Mouse (Mus musculus): ENCODE measurements around the gene Catsper1.
A peak's percentile ranks its signal among the peaks of the same experiment; 100 is the strongest.

Catsper1 gene

GRCm38 (mm10) chr19:5356080-5356479 lies 20.5 kb downstream of the Catsper1 start:
- no peak for DNase-seq

GRCm38 (mm10) chr19:5362186-5362585 lies 26.6 kb downstream of the Catsper1 start:
- no peak for DNase-seq

GRCm38 (mm10) chr19:5364124-5364523 lies 28.6 kb downstream of the Catsper1 start:
- no peak for DNase-seq

- DNase-seq = no peak
Observed at GRCm38 (mm10) chr19:5365751-5366150, 30.2 kb downstream of the Catsper1 start.

DNA sequence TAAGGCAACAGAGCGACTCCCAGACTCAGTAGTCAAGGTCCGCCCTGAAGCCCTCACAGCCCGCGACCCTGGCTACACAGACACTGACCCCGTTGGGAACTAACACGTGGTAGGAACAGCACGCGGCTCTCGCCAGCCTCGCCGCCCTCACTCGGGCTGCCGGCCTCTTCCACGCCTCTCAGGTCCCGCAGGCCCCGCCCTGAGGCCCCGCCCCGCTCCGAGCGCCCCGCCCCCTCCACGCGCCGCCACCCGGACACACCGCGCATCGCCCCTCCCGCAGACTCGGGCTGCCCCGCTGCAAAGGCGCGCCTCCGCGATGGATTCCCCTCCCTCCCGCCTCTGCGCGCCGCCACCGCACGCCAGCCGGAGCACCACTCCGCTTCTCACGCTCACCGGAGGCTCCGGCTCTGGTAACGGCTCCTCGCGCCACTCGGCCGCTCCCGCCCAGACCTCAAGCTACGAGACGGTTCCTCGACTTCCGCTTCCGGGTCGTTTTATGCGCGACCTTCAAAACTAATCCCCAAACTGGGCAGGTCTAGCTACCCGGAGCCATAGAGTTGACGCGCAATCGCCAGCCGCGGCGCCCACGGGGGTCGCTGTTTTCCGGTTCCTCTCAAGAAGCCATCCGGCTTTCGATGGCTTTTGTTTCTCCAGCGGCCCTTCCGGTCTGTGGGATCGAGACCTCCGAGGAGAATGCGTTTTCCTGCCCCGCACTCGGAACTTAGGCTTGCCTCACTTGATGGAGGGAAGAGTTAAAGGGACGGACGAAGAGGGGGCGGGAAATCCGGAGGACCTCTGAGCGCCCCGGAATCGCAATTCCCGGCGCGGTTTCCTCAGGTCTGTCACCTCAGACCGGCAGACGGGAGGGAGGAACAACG lies 30.9 kb downstream of the Catsper1 start, which contains the start of gene Eif1ad:
TSS of gene Eif1ad (plus strand) at position 567 of the 878 bp plus-strand sequence.
- peak; percentile 96 for DNase-seq

GRCm38 (mm10) chr19:5367053-5367359 lies 31.5 kb downstream of the Catsper1 start, which contains the start of gene Banf1:
Gene Banf1 (minus strand): TSS chr19:5367168.
- no peak for DNase-seq

- DNase-seq = peak; percentile 34
Observed at GRCm38 (mm10) chr19:5367455-5367854, 31.9 kb downstream of the Catsper1 start.

DNA sequence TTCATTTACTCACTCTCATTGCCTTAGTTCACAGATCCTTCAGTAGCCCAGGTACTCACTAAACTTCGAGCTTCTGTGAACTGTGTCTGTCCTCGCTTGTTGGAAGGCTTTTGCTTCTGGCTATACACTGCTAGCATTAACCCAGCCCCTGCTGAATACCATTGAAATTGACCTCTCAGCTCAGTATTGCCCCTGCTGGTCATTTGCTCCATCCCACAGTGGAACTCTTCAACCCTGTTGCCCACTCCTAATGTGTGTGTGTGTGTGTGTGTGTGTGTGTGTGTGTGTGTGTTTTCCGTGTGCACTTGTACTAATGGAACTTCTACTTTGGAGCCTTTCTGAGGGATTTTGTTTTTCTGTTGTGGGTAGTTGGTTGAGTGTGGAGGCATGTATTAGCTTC lies 35.4 kb downstream of the Catsper1 start:
- DNase-seq = no peak

GRCm38 (mm10) chr19:5372724-5373123 lies 37.2 kb downstream of the Catsper1 start:
- no peak for DNase-seq

DNA sequence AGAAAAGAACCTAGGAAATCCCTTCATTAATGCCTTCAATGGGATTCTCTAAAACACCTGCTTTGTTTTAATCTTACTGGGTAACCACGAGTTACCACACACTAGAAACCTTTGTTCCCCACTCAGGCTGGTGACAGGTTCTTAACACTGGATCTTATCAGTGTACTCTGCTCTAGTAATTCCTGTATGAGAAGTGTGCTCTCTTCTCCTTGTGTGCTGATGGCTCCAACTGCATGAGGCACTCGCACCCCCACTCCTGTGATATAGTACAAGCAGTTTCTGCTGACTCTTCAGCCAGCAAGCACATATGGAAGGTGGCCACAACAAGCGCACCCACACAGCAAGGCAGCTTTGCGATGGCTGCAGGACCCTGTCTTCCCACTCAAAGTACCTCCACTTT lies 38.6 kb downstream of the Catsper1 start:
- no peak for DNase-seq

GRCm38 (mm10) chr19:5374748-5375147 lies 39.2 kb downstream of the Catsper1 start:
- no peak for DNase-seq

DNA sequence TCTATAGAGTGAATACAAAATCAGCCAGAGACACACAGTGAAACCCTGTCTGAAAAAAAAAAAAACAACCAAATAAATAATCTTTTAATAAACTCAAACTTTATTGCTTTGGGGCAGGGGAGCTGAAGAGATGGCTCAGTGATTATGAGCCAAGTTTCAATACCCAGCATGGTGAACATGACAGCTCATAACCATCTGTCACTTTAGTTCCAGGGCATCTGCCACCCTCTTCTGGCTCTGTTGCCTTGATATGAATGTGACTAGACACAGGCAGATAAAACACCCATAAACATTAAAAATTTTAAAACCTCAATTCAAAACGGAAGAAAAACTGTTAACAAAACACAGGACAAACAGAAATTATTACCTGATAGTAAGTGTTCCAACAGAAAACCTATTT lies 41.9 kb downstream of the Catsper1 start:
- no peak for DNase-seq

DNA sequence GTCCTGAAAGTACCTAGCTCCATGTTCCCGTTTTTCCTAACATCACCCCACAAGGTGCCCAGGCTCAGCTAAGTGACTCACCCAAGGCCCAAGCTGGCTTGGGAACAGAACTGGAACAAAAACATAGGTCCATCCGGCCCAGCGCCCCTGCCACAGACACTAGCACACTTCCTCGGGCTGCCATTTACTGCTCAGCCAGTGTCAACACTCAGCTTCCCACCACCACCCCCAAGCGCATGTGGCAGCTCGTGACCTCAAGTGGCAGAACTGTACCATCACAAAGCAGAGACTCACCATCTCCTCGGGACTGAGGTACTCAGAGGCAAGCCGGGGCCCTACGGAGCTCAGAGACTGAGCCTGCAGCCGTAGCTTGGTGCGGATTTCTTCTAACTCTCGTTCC lies 47.8 kb downstream of the Catsper1 start:
- DNase-seq = no peak

GRCm38 (mm10) chr19:5384715-5385114 lies 49.2 kb downstream of the Catsper1 start:
- no peak for DNase-seq

DNA sequence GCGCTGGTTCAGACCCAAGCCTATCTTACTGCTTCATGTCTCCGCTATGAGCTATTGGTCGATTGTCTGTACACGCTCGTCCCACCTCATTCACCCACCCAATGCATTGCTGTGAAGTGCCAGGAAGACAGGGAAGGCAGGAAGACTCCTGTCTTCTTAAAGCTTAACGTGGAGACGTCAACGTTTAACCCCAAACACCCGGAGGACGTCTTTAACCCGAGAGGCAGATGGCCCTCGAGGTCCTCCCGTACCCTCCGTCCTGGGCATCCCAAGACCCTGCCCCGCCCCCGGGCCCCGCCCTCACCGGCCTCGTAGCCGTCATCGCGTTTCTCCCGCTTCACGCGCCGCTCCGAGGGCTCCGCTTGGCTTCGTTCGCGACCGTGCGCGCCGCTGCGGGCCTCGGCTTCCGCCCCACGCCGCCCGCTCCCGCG lies 52.5 kb downstream of the Catsper1 start:
- DNase-seq = peak; percentile 56

- DNase-seq = peak; percentile 97
Observed at GRCm38 (mm10) chr19:5388588-5389242, 53.2 kb downstream of the Catsper1 start, which contains the start of gene Sart1. Gene Sart1 (minus strand): TSS chr19:5388703.

DNA sequence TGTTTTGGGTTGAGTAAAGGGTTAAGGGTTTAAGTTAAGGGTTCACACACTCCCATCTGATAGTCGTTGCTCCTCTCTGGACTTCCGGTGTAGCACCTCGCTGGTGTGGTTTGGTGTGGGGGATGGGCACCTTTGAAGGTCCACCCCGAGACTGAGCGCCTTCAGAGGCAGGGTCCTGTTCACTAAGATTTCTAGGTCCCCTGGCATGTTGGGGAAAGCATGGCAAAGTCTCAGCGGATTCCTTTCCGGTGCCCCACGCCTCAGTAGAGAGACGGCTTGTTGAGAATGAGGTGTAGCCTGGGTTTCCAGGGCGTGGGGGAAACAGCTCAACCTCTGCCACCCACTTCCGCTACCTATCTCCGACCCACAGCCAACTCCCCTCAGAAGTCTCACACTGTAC lies 54.1 kb downstream of the Catsper1 start:
- DNase-seq = peak; percentile 61

GRCm38 (mm10) chr19:5390416-5390815 lies 54.9 kb downstream of the Catsper1 start:
- no peak for DNase-seq

DNA sequence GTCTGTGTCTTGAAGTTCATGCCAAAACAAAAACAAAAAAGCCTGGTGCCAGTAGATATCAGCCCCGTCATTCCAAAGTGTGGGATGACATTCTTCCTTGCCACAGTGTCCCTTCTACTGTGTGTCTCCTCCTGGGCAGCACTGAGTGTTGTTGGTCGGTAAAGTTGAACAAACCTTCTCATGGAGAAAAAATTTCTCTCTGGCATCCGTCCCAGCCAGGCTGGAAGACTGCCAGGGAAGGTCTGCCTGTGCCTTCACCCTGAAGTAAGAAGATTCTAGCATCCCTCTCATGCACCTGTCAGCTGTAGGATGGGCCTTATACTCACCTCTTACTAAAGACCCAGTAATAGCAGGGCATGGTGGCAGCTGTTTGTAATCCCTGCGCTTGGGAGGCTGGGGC lies 57.4 kb downstream of the Catsper1 start:
- DNase-seq = peak; percentile 67

All from lung, postnatal 10 days (tissue).